Mouse (Mus musculus) urinary bladder, postnatal 0 days (tissue): Measurements from ENCODE around the gene Zfp398. TPM values are rescaled to one million over a fixed set of nuclear protein-coding genes. Genes with fewer than 3 reads are reported as not detected.

Experiments
- microRNA counts: library from miRNA; unstranded; fragments of <30 nt; microRNA quantifications from one replicate; lab custom pipeline; 2016
- microRNA-seq: library from miRNA; unstranded; fragments of <30 nt; microRNA quantifications from one replicate; pipeline ENCODE4, GENCODE M21; 2016
- polyA plus RNA-seq: library from polyadenylated mRNA; unstranded; fragments of >200 nt; fragmentation: Nextera tagmentation; extraction: Ambion mirVana; gene quantifications from 2 replicates; pipeline ENCODE4 v1.2.1, GENCODE M21; 2015

Zfp398 gene
- 3.3 and 4.0 TPM in 2 replicates for polyA plus RNA-seq

GRCm38 (mm10) chr6:47835482-47835983 is at the start of gene Zfp398:
Gene Zfp398 (plus strand): TSS chr6:47835661.

DNA sequence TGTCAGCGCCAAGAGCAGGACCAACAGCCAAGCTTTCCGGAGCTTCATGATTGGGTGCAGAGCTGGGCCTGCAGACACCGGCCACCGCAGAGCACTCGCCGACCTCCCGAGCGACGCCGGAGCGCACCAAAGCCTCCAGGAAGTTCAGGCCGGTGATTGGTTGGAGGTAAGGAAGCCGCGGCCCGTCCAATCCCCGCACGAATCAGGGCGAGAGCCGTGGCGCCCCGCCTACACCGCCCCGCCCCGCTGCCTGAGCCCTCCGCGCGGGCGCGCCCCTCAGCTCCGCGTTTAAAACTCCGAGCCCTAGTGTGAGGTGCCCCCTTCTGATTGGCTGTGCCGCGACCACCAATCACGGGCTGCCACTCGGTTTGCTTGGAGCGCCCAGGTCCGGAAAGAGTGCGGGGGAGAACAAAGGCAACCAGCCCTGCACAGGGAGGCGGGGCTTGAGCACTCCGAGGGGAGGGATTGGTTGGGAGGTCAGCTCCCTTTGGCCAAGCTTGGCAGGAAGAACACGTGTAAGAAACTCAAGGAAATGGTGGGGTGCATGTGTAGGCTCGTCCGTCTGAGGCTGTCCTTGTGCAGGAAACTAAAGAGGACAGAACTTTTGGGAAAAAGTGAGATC is 22.1 kb upstream of the Zfp398 start, which contains the start of gene Pdia4:
Pdia4 (minus strand) TSS at position 174 of the 622 bp plus-strand sequence.

DNA sequence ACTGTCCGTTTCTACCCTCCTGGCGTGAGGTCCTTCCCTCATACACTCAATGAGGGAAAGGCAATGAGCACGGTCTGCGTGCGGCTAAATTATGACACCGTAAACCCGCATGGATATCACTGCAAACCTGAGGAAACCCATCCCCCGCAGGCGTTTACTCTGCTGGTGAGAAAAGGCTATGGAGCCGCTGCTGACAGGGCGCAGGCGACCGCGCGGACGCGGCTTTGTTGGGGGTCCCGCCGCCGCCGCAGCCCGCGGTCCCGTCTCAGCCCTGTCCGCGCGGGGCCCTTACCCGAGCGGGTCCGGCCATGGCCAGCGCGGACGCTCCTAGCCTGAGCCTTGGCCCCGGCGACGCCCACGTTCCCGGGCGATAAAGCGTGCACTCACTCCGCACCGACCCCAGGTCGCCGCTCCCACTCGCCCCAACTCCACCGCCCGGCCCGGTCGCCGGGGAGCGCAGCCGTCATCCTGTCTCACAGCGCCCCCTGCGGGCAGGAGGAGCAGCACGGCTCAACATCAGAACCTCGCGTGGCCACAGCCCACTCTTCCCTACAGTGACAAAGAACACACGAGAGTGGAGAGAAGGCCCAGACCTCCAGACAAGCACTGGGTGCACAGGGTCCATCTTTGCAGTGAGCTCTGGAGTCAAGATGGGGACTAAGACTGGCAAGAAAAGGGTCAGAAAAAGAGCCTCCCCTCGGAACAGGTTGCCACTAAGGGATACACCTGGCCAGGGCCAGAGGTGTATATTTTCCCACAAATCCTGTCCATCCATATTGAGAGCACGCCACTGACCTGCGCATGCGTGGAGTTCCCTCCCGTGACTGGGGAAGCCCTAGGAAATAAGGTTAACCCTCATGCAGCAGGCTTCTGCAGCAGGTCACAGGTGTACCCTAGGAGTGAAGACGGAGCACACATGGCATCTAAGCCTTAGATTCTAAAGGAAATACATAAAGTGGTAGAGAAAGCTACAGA is 5.1 kb upstream of the Zfp398 start, which contains the start of gene Zfp786:
Zfp786 (minus strand) TSS at position 764 of the 975 bp plus-strand sequence.

GRCm38 (mm10) chr6:47877058-47877457 is 41.6 kb downstream of the Zfp398 start, which contains the start of gene Zfp282:
Gene Zfp282 (plus strand): TSS chr6:47877204.

GRCm38 (mm10) chr6:47920447-47921340 is 85.2 kb downstream of the Zfp398 start, which contains the start of gene Zfp212:
Gene Zfp212 (plus strand): TSS chr6:47920476.

MicroRNA genes within 50 kb of the gene (microRNA counts, 519-probe panel; counts per million panel counts)
- microRNA mmu-miR-704 (lab: Ali Mortazavi, UCI): not detected

Small RNAs within 50 kb of the gene (microRNA-seq; reads per million reads assigned to microRNA genes)
- not detected for gene Mir704

Other genes starting within 250 kb of the Zfp398 start
- gene Ezh2, start 240.3 kb upstream of the Zfp398 start, polyA plus RNA-seq: 17.9 and 28.6 TPM in 2 replicates
- gene Pdia4, start 22.2 kb upstream of the Zfp398 start, polyA plus RNA-seq: 86.0 and 98.5 TPM in 2 replicates
- 0.44 and 0.64 TPM in 2 replicates for gene Zfp786, start 4.8 kb upstream of the Zfp398 start, polyA plus RNA-seq
- gene Zfp282, start 41.5 kb downstream of the Zfp398 start, polyA plus RNA-seq: 8.9 and 9.4 TPM in 2 replicates
- 7.4 and 8.4 TPM in 2 replicates for gene Zfp212, start 84.8 kb downstream of the Zfp398 start, polyA plus RNA-seq
- 3.7 and 3.8 TPM in 2 replicates for gene Zfp956, start 117.7 kb downstream of the Zfp398 start, polyA plus RNA-seq
- gene Zfp777, start 213.2 kb downstream of the Zfp398 start, polyA plus RNA-seq: 3.1 and 3.6 TPM in 2 replicates